Mouse (Mus musculus) monocyte, adult 5-6 weeks (primary cell): ENCODE measurements around the gene Ppm1k. TPM values are rescaled to one million over a fixed set of nuclear protein-coding genes. Genes with fewer than 3 reads are reported as not detected.

Experiments
- total RNA-seq: library from RNA; stranded (forward); fragments of 200-1000, 200-491, 200-594 nt; gene quantifications from 3 replicates; pipeline ENCODE4 v1.2.3, GENCODE M21; 2017

Gene Ppm1k
- total RNA-seq, 1 experiment from 2014 or later: 11.2 TPM

Other genes starting within 250 kb of the Ppm1k start
- gene Vmn1r16, start 206.0 kb downstream of the Ppm1k start, total RNA-seq: not detected in 3 replicates
- gene Vmn1r17, start 171.7 kb downstream of the Ppm1k start, total RNA-seq: not detected in 3 replicates
- gene Vmn1r18, start 139.7 kb downstream of the Ppm1k start, total RNA-seq: not detected in 3 replicates
- gene Vmn1r19, start 131.7 kb downstream of the Ppm1k start, total RNA-seq: not detected in 3 replicates
- not detected in 3 replicates for gene Vmn1r20, start 106.5 kb downstream of the Ppm1k start, total RNA-seq
- gene Herc6, start 45.5 kb upstream of the Ppm1k start, total RNA-seq: 19.4 to 42.9 TPM (median 38.9 TPM) in 3 replicates
- gene Pyurf, start 156.6 kb upstream of the Ppm1k start, total RNA-seq: 15.8 to 17.8 TPM (median 16.6 TPM) in 3 replicates
- 6.5 to 16.1 TPM (median 9.9 TPM) in 3 replicates for gene Lancl2, start 167.1 kb upstream of the Ppm1k start, total RNA-seq